Mouse (Mus musculus) G1E (cell line): ENCODE data around the gene Gm10964. TPM values are rescaled to one million over a fixed set of nuclear protein-coding genes. Genes with fewer than 3 reads are reported as not detected.

Experiments used
- ATAC-seq: 2 replicates; pipeline ENCODE4 v1.8.0; 2016; ENCODE audit warnings: mild to moderate bottlenecking; ENCODE audit not compliant: insufficient number of reproducible peaks, poor library complexity, low FRiP score, severe bottlenecking; ENCODE audit errors: extremely low read depth
- DNase-seq: peaks from one replicate; pipeline ENCODE4 v3.0.0; 2012; ENCODE audit warnings: low spot score
- H3K27me3 ChIP-seq: 2 replicates; pipeline ENCODE4 v1.6.1; 2012; ENCODE audit warnings: mild to moderate bottlenecking, low read length, inconsistent platforms; ENCODE audit not compliant: insufficient read depth
- H3K36me3 ChIP-seq: replicated peaks from 2 replicates; pipeline ENCODE3; 2012; ENCODE audit warnings: mild to moderate bottlenecking, inconsistent platforms
- H3K4me1 ChIP-seq: 2 replicates; pipeline ENCODE4 v1.6.1; 2012; ENCODE audit warnings: low read depth, low read length, inconsistent platforms, mixed read lengths; ENCODE audit not compliant: insufficient read depth
- H3K4me3 ChIP-seq: 2 replicates; pipeline ENCODE4 v1.5.1; 2012; ENCODE audit warnings: low read depth, mild to moderate bottlenecking, inconsistent platforms, low read length, moderate library complexity, mixed read lengths
- H3K9me3 ChIP-seq: replicated peaks from 2 replicates; pipeline ENCODE4 v1.6.1; 2012; ENCODE audit warnings: inconsistent platforms
- CTCF ChIP-seq: IDR thresholded peaks from 2 replicates; pipeline ENCODE4 v1.5.1; 2012; ENCODE audit warnings: low read depth, low read length, inconsistent platforms, mixed read lengths
- GATA1 ChIP-seq: IDR thresholded peaks from 2 replicates; pipeline ENCODE4 v1.6.1; 2012; ENCODE audit warnings: borderline replicate concordance, low read length, inconsistent platforms, mixed read lengths
- GATA2 ChIP-seq: IDR thresholded peaks from 2 replicates; pipeline ENCODE4 v1.6.1; 2012; ENCODE audit warnings: low read depth, low read length, inconsistent platforms, borderline replicate concordance
- POLR2AphosphoS5 ChIP-seq: IDR thresholded peaks from 2 replicates; pipeline ENCODE4 v1.6.1; 2012; ENCODE audit warnings: low read depth, low read length, inconsistent platforms; ENCODE audit not compliant: insufficient replicate concordance
- TAL1 ChIP-seq: conservative IDR thresholded peaks from 2 replicates; pipeline ENCODE4 v1.6.1; 2012; ENCODE audit warnings: low read depth, low read length, inconsistent platforms, mixed read lengths
- polyA plus RNA-seq: library from polyadenylated mRNA; stranded (reverse); fragments of >175 nt; gene quantifications from 2 replicates; pipeline ENCODE4 v1.2.3, GENCODE M21; 2012
- total RNA-seq, 2 experiments: library from RNA; stranded (forward) in 1 of 2; stranded (reverse) in 1 of 2; fragments of 200-1000 nt in 1 of 2; fragments of >200 nt in 1 of 2; fragmentation: Nextera tagmentation in 1 of 2; gene quantifications; 2 replicates each; pipeline ENCODE4 v1.2.3; 2014 to 2017

The Gm10964 gene
- total and polyA plus RNA-seq, 3 experiments, result not detected

- Histone ChIP-seq H3K9me3 (no peaks in the 10 kb centered on the region), H3K4me1 (no peaks in the 10 kb centered on the region), H3K36me3 (no peaks in the 10 kb centered on the region), H3K27me3 (peaks cover 31% of the 10 kb centered on the region), H3K4me3 (no peak overlapping the region)
- DNase-seq (no peak), ATAC-seq (no peak)
- TF ChIP-seq GATA2 (no peak), GATA1 (no peak)
These were observed 15.0 kb upstream of the Gm10964 start for GRCm38 (mm10) chr3:103724137-103724536.

DNA sequence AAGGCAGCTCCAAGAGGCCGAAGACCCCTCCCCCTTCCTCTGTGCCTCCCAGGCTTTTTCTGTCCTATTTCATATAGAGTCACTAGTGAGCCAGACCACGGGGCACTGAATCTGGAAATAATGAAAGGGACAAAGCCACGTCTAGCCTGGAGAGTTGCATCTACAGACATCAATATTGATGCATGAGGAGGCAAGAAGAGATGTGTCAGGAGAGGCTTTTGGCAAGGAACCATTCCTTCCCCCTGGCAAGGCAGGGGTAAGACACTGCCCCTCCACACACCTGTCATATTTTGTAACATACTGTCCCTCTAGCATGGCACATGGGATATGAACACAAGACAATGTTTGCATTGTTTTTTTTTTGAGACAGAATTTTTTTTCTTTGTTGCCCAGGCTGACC lies 12.5 kb upstream of the Gm10964 start:
- no peak for TF ChIP-seq GATA2
- peaks cover 28% of the 10 kb centered on the region for H3K27me3 ChIP-seq
- ATAC-seq (no peak), DNase-seq (no peak)
- H3K4me3 ChIP-seq, result no peak overlapping the region
- H3K36me3 ChIP-seq, result no peaks in the 10 kb centered on the region
- no peaks in the 10 kb centered on the region for H3K9me3 ChIP-seq
- H3K4me1 ChIP-seq, result peaks cover 8% of the 10 kb centered on the region; the same call in 1 of the 2 replicates

GRCm38 (mm10) chr3:103727813-103728326 lies 11.3 kb upstream of the Gm10964 start:
- no peaks in the 10 kb centered on the region for H3K9me3 ChIP-seq
- TF ChIP-seq GATA2, result no peak
- TF ChIP-seq TAL1, result no peak
- no peak for TF ChIP-seq POLR2AphosphoS5
- TF ChIP-seq GATA1, result no peak
- TF ChIP-seq CTCF, result no peak
- H3K27me3 ChIP-seq, result peaks cover 26% of the 10 kb centered on the region
- no peak overlapping the region for H3K4me3 ChIP-seq
- no peak for ATAC-seq
- H3K36me3 ChIP-seq, result no peaks in the 10 kb centered on the region
- DNase-seq, result no peak
- peaks cover 8% of the 10 kb centered on the region; the same call in 1 of the 2 replicates for H3K4me1 ChIP-seq

DNA sequence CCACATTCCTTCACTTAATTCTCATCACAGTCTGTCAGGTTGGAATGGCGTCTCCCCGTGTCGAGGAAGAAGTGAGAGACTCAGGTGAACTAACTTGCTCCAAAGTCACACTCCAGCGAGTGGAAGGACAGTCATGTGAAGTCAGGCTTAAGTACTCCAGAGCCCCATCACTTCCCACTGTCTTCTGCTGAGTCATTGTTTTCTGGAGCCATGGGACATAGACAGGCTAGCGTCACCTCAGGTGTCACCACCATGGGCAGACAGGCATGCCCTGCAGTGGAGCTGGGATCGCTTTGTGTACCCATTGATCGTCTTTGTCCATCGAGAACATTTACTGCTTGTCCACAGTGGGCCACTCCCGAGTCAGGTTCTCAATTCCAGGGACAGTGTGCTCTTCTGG lies 9.3 kb upstream of the Gm10964 start:
- H3K4me1 ChIP-seq, result peaks cover 8% of the 10 kb centered on the region; the same call in 1 of the 2 replicates
- ATAC-seq (no peak), DNase-seq (no peak)
- H3K9me3 ChIP-seq, result no peaks in the 10 kb centered on the region
- H3K4me3 ChIP-seq, result no peak overlapping the region
- H3K36me3 ChIP-seq, result no peaks in the 10 kb centered on the region
- TF ChIP-seq GATA1 (no peak), CTCF (no peak), GATA2 (no peak), TAL1 (no peak), POLR2AphosphoS5 (no peak)
- H3K27me3 ChIP-seq, result peaks cover 36% of the 10 kb centered on the region

GRCm38 (mm10) chr3:103732116-103732515 lies 7.0 kb upstream of the Gm10964 start:
- Histone ChIP-seq H3K27me3 (peaks cover 25% of the 10 kb centered on the region), H3K4me3 (no peak overlapping the region), H3K4me1 (peaks cover 8% of the 10 kb centered on the region; the same call in 1 of the 2 replicates), H3K9me3 (no peaks in the 10 kb centered on the region), H3K36me3 (peaks cover 18% of the 10 kb centered on the region)
- TF ChIP-seq GATA1, result no peak
- TF ChIP-seq CTCF, result no peak
- TF ChIP-seq TAL1, result no peak
- no peak for TF ChIP-seq GATA2
- no peak for TF ChIP-seq POLR2AphosphoS5
- DNase-seq (no peak), ATAC-seq (no peak)

- Histone ChIP-seq H3K4me1 (peaks cover 16% of the 10 kb centered on the region), H3K9me3 (no peaks in the 10 kb centered on the region), H3K36me3 (peaks cover 28% of the 10 kb centered on the region), H3K27me3 (peaks cover 15% of the 10 kb centered on the region; the same call in 1 of the 2 replicates), H3K4me3 (no peak overlapping the region)
- TF ChIP-seq CTCF, result no peak
- TF ChIP-seq GATA1, result no peak
- no peak for TF ChIP-seq TAL1
- no peak for TF ChIP-seq POLR2AphosphoS5
- TF ChIP-seq GATA2, result no peak
- DNase-seq (no peak), ATAC-seq (no peak)
These were observed 6.0 kb upstream of the Gm10964 start for GRCm38 (mm10) chr3:103733176-103733575.
